Comparison of ENCODE assay signal across 10 mouse cellular contexts in genomic region chr14:119003320-119003719, GRCm38 (mm10).
A peak's percentile ranks its signal among the peaks of the same experiment; 100 is the strongest.
DNase-seq lines count a peak whose midpoint lies in the region; ATAC-seq and TF ChIP-seq lines count a peak whose summit lies in the region.
"Had no signal": no experiment of that assay in that cellular context is flagged by ENCODE, and none has a peak within 500 bp of the region (broad histone marks: within the 10 kb centered on the region; RNA-seq: fewer than 3 reads in every experiment).

No protein-coding gene starts in this region.

- H3K9ac ChIP-seq in midbrain, embryonic 14.5 days (replicated peaks; ENCODE audit: low read length), result no peak overlapping the region
- no peak overlapping the region for H3K9ac ChIP-seq in liver, embryonic 14.5 days (replicated peaks)
- no peak overlapping the region for H3K9ac ChIP-seq in forebrain, embryonic 15.5 days (replicated peaks)
- H3K9ac ChIP-seq: embryonic facial prominence, embryonic 13.5 days; limb, embryonic 12.5 days had no signal

- TF ChIP-seq EP300 in liver, embryonic 14.5 days (IDR thresholded peaks at IDR 0.05; ENCODE audit: low read depth), result no peak

- H3K4me1 ChIP-seq in midbrain, embryonic 14.5 days (ENCODE audit: control insufficient read depth, insufficient read depth, low read length), result peaks cover 8% of the 10 kb centered on the region
- H3K4me1 ChIP-seq in midbrain, embryonic 10.5 days, result peaks cover 15% of the 10 kb centered on the region
- peaks cover 0 to 3% of the 10 kb centered on the region in 2 experiments; a peak in 2 of 4 replicates for H3K4me1 ChIP-seq in liver, embryonic 14.5 days (replicated peaks; ENCODE audit: control insufficient read depth in 2 of 2, insufficient read depth in 2 of 2, low read length in 1 of 2)
- H3K4me1 ChIP-seq in forebrain, embryonic 15.5 days, result peaks cover 8% of the 10 kb centered on the region

- H3K4me2 ChIP-seq in midbrain, embryonic 14.5 days (ENCODE audit: low read length), result no peak overlapping the region
- no peak overlapping the region for H3K4me2 ChIP-seq in liver, embryonic 14.5 days (ENCODE audit: low read depth)
- no peak overlapping the region for H3K4me2 ChIP-seq in forebrain, embryonic 15.5 days (replicated peaks)
- H3K4me2 ChIP-seq: embryonic facial prominence, embryonic 13.5 days; limb, embryonic 12.5 days had no signal

- peaks cover 17% of the 10 kb centered on the region for H3K36me3 ChIP-seq in midbrain, embryonic 14.5 days (ENCODE audit: control insufficient read depth, insufficient read depth, low read length)
- peaks cover 37% of the 10 kb centered on the region for H3K36me3 ChIP-seq in midbrain, embryonic 10.5 days
- no peaks in the 10 kb centered on the region for H3K36me3 ChIP-seq in liver, embryonic 14.5 days (replicated peaks; ENCODE audit: control insufficient read depth, insufficient read depth, low read depth)
- no peaks in the 10 kb centered on the region for H3K36me3 ChIP-seq in forebrain, embryonic 15.5 days

- H3K27me3 ChIP-seq in midbrain, embryonic 14.5 days (ENCODE audit: control insufficient read depth, insufficient read depth, low read length), result no peaks in the 10 kb centered on the region
- H3K27me3 ChIP-seq in midbrain, embryonic 10.5 days (ENCODE audit: low read depth, poor library complexity, severe bottlenecking), result no peaks in the 10 kb centered on the region
- no peaks in the 10 kb centered on the region for H3K27me3 ChIP-seq in liver, embryonic 14.5 days (ENCODE audit: control insufficient read depth, insufficient read depth, low read length)
- H3K27me3 ChIP-seq in forebrain, embryonic 15.5 days, result no peaks in the 10 kb centered on the region
- H3K27me3 ChIP-seq: embryonic facial prominence, embryonic 13.5 days; limb, embryonic 12.5 days had no signal

- no peak overlapping the region for H3K27ac ChIP-seq in midbrain, embryonic 14.5 days (replicated peaks; ENCODE audit: low read depth, low read length)
- no peak overlapping the region for H3K27ac ChIP-seq in midbrain, embryonic 10.5 days (replicated peaks)
- H3K27ac ChIP-seq in liver, embryonic 14.5 days, result no peak overlapping the region
- H3K27ac ChIP-seq in forebrain, embryonic 15.5 days (replicated peaks), result no peak overlapping the region
- H3K27ac ChIP-seq: embryonic facial prominence, embryonic 13.5 days; limb, embryonic 12.5 days had no signal

- H3K4me3 ChIP-seq in midbrain, embryonic 14.5 days (replicated peaks; ENCODE audit: low read depth, low read length), result no peak overlapping the region
- H3K4me3 ChIP-seq in midbrain, embryonic 10.5 days, result no peak overlapping the region
- no peak overlapping the region for H3K4me3 ChIP-seq in liver, embryonic 14.5 days (ENCODE audit: insufficient read depth in 1 of 2, low read depth in 2 of 2, low read length in 2 of 2)
- no peak overlapping the region for H3K4me3 ChIP-seq in forebrain, embryonic 15.5 days
- H3K4me3 ChIP-seq: embryonic facial prominence, embryonic 13.5 days; limb, embryonic 12.5 days had no signal

- H3K9me3 ChIP-seq in midbrain, embryonic 14.5 days (ENCODE audit: control insufficient read depth, low read length), result no peaks in the 10 kb centered on the region
- H3K9me3 ChIP-seq in midbrain, embryonic 10.5 days (replicated peaks), result no peaks in the 10 kb centered on the region
- H3K9me3 ChIP-seq in liver, embryonic 14.5 days (ENCODE audit: control insufficient read depth, low read length), result no peaks in the 10 kb centered on the region
- no peaks in the 10 kb centered on the region for H3K9me3 ChIP-seq in forebrain, embryonic 15.5 days
- H3K9me3 ChIP-seq: embryonic facial prominence, embryonic 13.5 days; limb, embryonic 12.5 days had no signal

- peak; percentile 67 for TF ChIP-seq CTCF in liver, embryonic 14.5 days (IDR thresholded peaks at IDR 0.05; ENCODE audit: low read depth)

- DNase-seq in CD4-positive, CD25-positive, alpha-beta regulatory T cell, adult 2 months (ENCODE audit: low read depth, low spot score), result peak; percentile 75
- peak; percentile 42 for DNase-seq in midbrain, embryonic 14.5 days
- DNase-seq in midbrain, embryonic 10.5 days (ENCODE audit: low spot score), result no peak
- DNase-seq in liver, embryonic 14.5 days (ENCODE audit: low read depth in 3 of 3, low spot score in 3 of 3), result peak in 1 of 3 experiments; percentile 36
- peak; percentile 53 to 58 for DNase-seq in thymus, postnatal 36 days
- DNase-seq in ovary, adult 18-20 months (ENCODE audit: low spot score), result no peak

- ATAC-seq in CD4-positive, CD25-positive, alpha-beta regulatory T cell, adult 4 months, result no peak
- ATAC-seq in midbrain, embryonic 14.5 days (ENCODE audit: low FRiP score, low TSS enrichment), result no peak
- ATAC-seq in liver, embryonic 14.5 days (ENCODE audit: insufficient read depth), result no peak
- no peak for ATAC-seq in forebrain, embryonic 15.5 days (replicated peaks)

Comparison
In these comparisons a context has a peak if more than half of its experiments do, and no peak if none do; other contexts are left out.
1. DNase-seq: peak in CD4-positive, CD25-positive, alpha-beta regulatory T cell, adult 2 months (single experiment), midbrain, embryonic 14.5 days (single experiment) and thymus, postnatal 36 days (2 of 2); none in midbrain, embryonic 10.5 days (single experiment) and ovary, adult 18-20 months (single experiment).